Mouse (Mus musculus): ENCODE measurements around the gene Cyb561. TPM values are rescaled to one million over a fixed set of nuclear protein-coding genes. Genes with fewer than 3 reads are reported as not detected.

The Cyb561 gene
- polyA plus RNA-seq, 1 experiment from 2014 or later, result 5.5 TPM

DNA sequence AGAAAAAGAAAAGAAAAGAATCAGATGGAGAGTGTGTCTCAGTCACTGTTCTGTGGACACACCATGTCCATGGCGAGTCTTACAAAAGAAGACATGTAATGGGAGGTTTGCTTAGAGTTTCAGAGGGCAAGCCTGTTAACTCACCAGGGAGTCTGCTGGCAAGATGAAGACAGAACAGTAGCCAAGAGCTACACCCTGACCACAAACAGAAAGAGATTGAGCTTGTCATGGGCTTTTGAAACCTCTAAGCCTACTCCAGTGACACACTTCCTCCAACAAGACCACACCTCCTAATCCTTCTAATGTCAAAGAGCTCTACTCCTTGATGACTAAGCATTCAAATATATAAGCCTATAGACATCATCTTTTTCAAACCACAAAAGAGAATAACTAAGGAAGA, 45.8 kb downstream of the Cyb561 start:
- Histone ChIP-seq H3K4me2 (ENCODE audit: low read length) (no peak overlapping the region), H3K27me3 (ENCODE audit: control insufficient read depth, insufficient read depth, low read length) (no peaks in the 10 kb centered on the region), H3K9ac (ENCODE audit: low read length) (no peak overlapping the region), H3K9me3 (ENCODE audit: control insufficient read depth, low read length) (no peaks in the 10 kb centered on the region), H3K4me3 (ENCODE audit: control insufficient read depth in 1 of 2, insufficient read depth in 1 of 2, low read depth in 1 of 2, low read length in 2 of 2) (no peak overlapping the region), H3K36me3 (ENCODE audit: control insufficient read depth, insufficient read depth, low read length) (peaks cover 55% of the 10 kb centered on the region), H3K27ac (replicated peaks in 1 of 2; ENCODE audit: control insufficient read depth in 1 of 2, insufficient read depth in 1 of 2, low read depth in 2 of 2, low read length in 2 of 2) (no peak overlapping the region), H3K4me1 (ENCODE audit: control insufficient read depth in 2 of 2, insufficient read depth in 2 of 2, low read length in 2 of 2) (peaks cover 0 to 13% of the 10 kb centered on the region in 2 experiments; a peak in 3 of 4 replicates)
- 100% methylated on average over 1 of the region's 1 CpGs for WGBS
- no peak for ATAC-seq (ENCODE audit: insufficient number of reproducible peaks, insufficient read depth, low FRiP score, low read depth)

GRCm38 (mm10) chr11:105905529-105906213, 47.5 kb downstream of the Cyb561 start:
- H3K4me1 ChIP-seq (ENCODE audit: control insufficient read depth in 2 of 2, insufficient read depth in 2 of 2, low read length in 2 of 2), result peaks cover 0 to 19% of the 10 kb centered on the region in 2 experiments; a peak in 3 of 4 replicates
- H3K36me3 ChIP-seq (ENCODE audit: control insufficient read depth, insufficient read depth, low read length), result peaks cover 54% of the 10 kb centered on the region
- peak; percentile 47; the same call in 1 of the 2 replicates for ATAC-seq (ENCODE audit: insufficient number of reproducible peaks, insufficient read depth, low FRiP score, low read depth)
- no peaks in the 10 kb centered on the region for H3K9me3 ChIP-seq (ENCODE audit: control insufficient read depth, low read length)
- peak overlapping the region in 1 of 2 experiments; percentile 53; a peak in 2 of 4 replicates for H3K27ac ChIP-seq (replicated peaks in 1 of 2; ENCODE audit: control insufficient read depth in 1 of 2, insufficient read depth in 1 of 2, low read depth in 2 of 2, low read length in 2 of 2)
- 32% methylated on average over 4 of the region's 4 CpGs for WGBS
- H3K9ac ChIP-seq (ENCODE audit: low read length), result no peak overlapping the region
- no peaks in the 10 kb centered on the region for H3K27me3 ChIP-seq (ENCODE audit: control insufficient read depth, insufficient read depth, low read length)
- H3K4me2 ChIP-seq (ENCODE audit: low read length), result no peak overlapping the region
- H3K4me3 ChIP-seq (ENCODE audit: control insufficient read depth in 1 of 2, insufficient read depth in 1 of 2, low read depth in 1 of 2, low read length in 2 of 2), result no peak overlapping the region

- H3K4me3 ChIP-seq (ENCODE audit: control insufficient read depth in 1 of 2, insufficient read depth in 1 of 2, low read depth in 1 of 2, low read length in 2 of 2), result no peak overlapping the region
- no peak overlapping the region for H3K9ac ChIP-seq (ENCODE audit: low read length)
- 0 out of 4 replicates have a peak overlapping the region, but pooled peaks of 1 of the 2 experiments have one; percentile 19 for H3K27ac ChIP-seq (replicated peaks in 1 of 2; ENCODE audit: control insufficient read depth in 1 of 2, insufficient read depth in 1 of 2, low read depth in 2 of 2, low read length in 2 of 2)
- no peak for ATAC-seq (ENCODE audit: insufficient number of reproducible peaks, insufficient read depth, low FRiP score, low read depth)
- WGBS, result 63% methylated on average over 1 of the region's 1 CpGs
- H3K4me1 ChIP-seq (ENCODE audit: control insufficient read depth in 2 of 2, insufficient read depth in 2 of 2, low read length in 2 of 2), result peaks cover 0 to 19% of the 10 kb centered on the region in 2 experiments; a peak in 3 of 4 replicates
- no peaks in the 10 kb centered on the region for H3K9me3 ChIP-seq (ENCODE audit: control insufficient read depth, low read length)
- no peak overlapping the region for H3K4me2 ChIP-seq (ENCODE audit: low read length)
- H3K36me3 ChIP-seq (ENCODE audit: control insufficient read depth, insufficient read depth, low read length), result peaks cover 57% of the 10 kb centered on the region
- no peaks in the 10 kb centered on the region for H3K27me3 ChIP-seq (ENCODE audit: control insufficient read depth, insufficient read depth, low read length)
Measured at GRCm38 (mm10) chr11:105902956-105903355, 50.2 kb downstream of the Cyb561 start.

- no peaks in the 10 kb centered on the region for H3K27me3 ChIP-seq (ENCODE audit: control insufficient read depth, insufficient read depth, low read length)
- H3K4me1 ChIP-seq (ENCODE audit: control insufficient read depth in 2 of 2, insufficient read depth in 2 of 2, low read length in 2 of 2), result peaks cover 0 to 19% of the 10 kb centered on the region in 2 experiments; a peak in 3 of 4 replicates
- no peak overlapping the region for H3K4me2 ChIP-seq (ENCODE audit: low read length)
- peak overlapping the region; percentile 27 to 44; a peak in 3 of 4 replicates for H3K27ac ChIP-seq (replicated peaks in 1 of 2; ENCODE audit: control insufficient read depth in 1 of 2, insufficient read depth in 1 of 2, low read depth in 2 of 2, low read length in 2 of 2)
- no peak for ATAC-seq (ENCODE audit: insufficient number of reproducible peaks, insufficient read depth, low FRiP score, low read depth)
- 45% methylated on average over 2 of the region's 2 CpGs for WGBS
- no peaks in the 10 kb centered on the region for H3K9me3 ChIP-seq (ENCODE audit: control insufficient read depth, low read length)
- H3K9ac ChIP-seq (ENCODE audit: low read length), result no peak overlapping the region
- H3K4me3 ChIP-seq (ENCODE audit: control insufficient read depth in 1 of 2, insufficient read depth in 1 of 2, low read depth in 1 of 2, low read length in 2 of 2), result no peak overlapping the region
- H3K36me3 ChIP-seq (ENCODE audit: control insufficient read depth, insufficient read depth, low read length), result peaks cover 63% of the 10 kb centered on the region
Measured at GRCm38 (mm10) chr11:105901501-105901900, 51.6 kb downstream of the Cyb561 start.

- H3K4me1 ChIP-seq (ENCODE audit: control insufficient read depth in 2 of 2, insufficient read depth in 2 of 2, low read length in 2 of 2), result peaks cover 0 to 6% of the 10 kb centered on the region in 2 experiments; a peak in 1 of 4 replicates
- no peaks in the 10 kb centered on the region for H3K27me3 ChIP-seq (ENCODE audit: control insufficient read depth, insufficient read depth, low read length)
- no peaks in the 10 kb centered on the region for H3K9me3 ChIP-seq (ENCODE audit: control insufficient read depth, low read length)
- H3K27ac ChIP-seq (replicated peaks in 1 of 2; ENCODE audit: control insufficient read depth in 1 of 2, insufficient read depth in 1 of 2, low read depth in 2 of 2, low read length in 2 of 2), result no peak overlapping the region
- no peak overlapping the region for H3K4me3 ChIP-seq (ENCODE audit: control insufficient read depth in 1 of 2, insufficient read depth in 1 of 2, low read depth in 1 of 2, low read length in 2 of 2)
- ATAC-seq (ENCODE audit: insufficient number of reproducible peaks, insufficient read depth, low FRiP score, low read depth), result no peak
- WGBS, result 19% methylated on average over 1 of the region's 1 CpGs
- H3K36me3 ChIP-seq (ENCODE audit: control insufficient read depth, insufficient read depth, low read length), result peaks cover 77% of the 10 kb centered on the region
- H3K9ac ChIP-seq (ENCODE audit: low read length), result no peak overlapping the region
- no peak overlapping the region for H3K4me2 ChIP-seq (ENCODE audit: low read length)
Measured at GRCm38 (mm10) chr11:105899151-105899550, 54.0 kb downstream of the Cyb561 start.

DNA sequence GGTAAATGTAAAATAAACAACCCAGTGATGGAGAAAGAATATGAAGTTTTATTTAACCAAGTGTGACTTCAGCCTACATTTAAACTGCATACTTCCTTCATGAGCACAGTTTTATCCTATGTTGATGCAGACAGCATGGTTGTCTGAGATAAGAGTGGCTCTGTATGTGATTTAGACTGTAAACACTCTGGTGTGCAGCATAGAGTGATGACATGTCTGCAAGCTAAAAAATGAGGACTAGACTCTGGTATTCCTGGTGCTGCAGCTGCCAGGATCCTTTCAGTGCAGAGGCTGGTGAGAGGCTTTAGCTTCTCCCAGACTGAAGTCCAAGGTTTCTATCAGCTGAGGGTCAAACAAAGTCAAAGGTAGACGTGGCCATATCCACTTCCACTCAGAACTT, 65.9 kb downstream of the Cyb561 start:
- H3K36me3 ChIP-seq (ENCODE audit: control insufficient read depth, insufficient read depth, low read length), result peaks cover 13% of the 10 kb centered on the region
- peak overlapping the region; percentile 82 to 83 for H3K27ac ChIP-seq (replicated peaks in 1 of 2; ENCODE audit: control insufficient read depth in 1 of 2, insufficient read depth in 1 of 2, low read depth in 2 of 2, low read length in 2 of 2)
- peaks cover 7 to 13% of the 10 kb centered on the region in 2 experiments; a peak in 3 of 4 replicates for H3K4me1 ChIP-seq (ENCODE audit: control insufficient read depth in 2 of 2, insufficient read depth in 2 of 2, low read length in 2 of 2)
- no peak overlapping the region for H3K4me2 ChIP-seq (ENCODE audit: low read length)
- H3K4me3 ChIP-seq (ENCODE audit: control insufficient read depth in 1 of 2, insufficient read depth in 1 of 2, low read depth in 1 of 2, low read length in 2 of 2), result no peak overlapping the region
- no peak overlapping the region for H3K9ac ChIP-seq (ENCODE audit: low read length)
- 0% methylated on average over 1 of the region's 1 CpGs for WGBS
- no peaks in the 10 kb centered on the region for H3K27me3 ChIP-seq (ENCODE audit: control insufficient read depth, insufficient read depth, low read length)
- no peaks in the 10 kb centered on the region for H3K9me3 ChIP-seq (ENCODE audit: control insufficient read depth, low read length)
- ATAC-seq (ENCODE audit: insufficient number of reproducible peaks, insufficient read depth, low FRiP score, low read depth), result peak; percentile 90

- Histone ChIP-seq H3K27me3 (ENCODE audit: control insufficient read depth, insufficient read depth, low read length) (no peaks in the 10 kb centered on the region), H3K4me2 (ENCODE audit: low read length) (no peak overlapping the region), H3K4me3 (ENCODE audit: control insufficient read depth in 1 of 2, insufficient read depth in 1 of 2, low read depth in 1 of 2, low read length in 2 of 2) (no peak overlapping the region), H3K27ac (replicated peaks in 1 of 2; ENCODE audit: control insufficient read depth in 1 of 2, insufficient read depth in 1 of 2, low read depth in 2 of 2, low read length in 2 of 2) (peak overlapping the region in 1 of 2 experiments; percentile 35; a peak in 1 of 4 replicates), H3K4me1 (ENCODE audit: control insufficient read depth in 2 of 2, insufficient read depth in 2 of 2, low read length in 2 of 2) (peaks cover 7 to 13% of the 10 kb centered on the region in 2 experiments; a peak in 3 of 4 replicates), H3K9me3 (ENCODE audit: control insufficient read depth, low read length) (no peaks in the 10 kb centered on the region), H3K36me3 (ENCODE audit: control insufficient read depth, insufficient read depth, low read length) (peaks cover 20% of the 10 kb centered on the region), H3K9ac (ENCODE audit: low read length) (no peak overlapping the region)
- ATAC-seq (ENCODE audit: insufficient number of reproducible peaks, insufficient read depth, low FRiP score, low read depth), result no peak
- WGBS, result 46% methylated on average over 1 of the region's 1 CpGs
Measured at GRCm38 (mm10) chr11:105885558-105885957, 67.6 kb downstream of the Cyb561 start.

Measured in heart, embryonic 14.5 days (tissue).